Mouse (Mus musculus): ENCODE data around the gene Plvap.

- no peak for TF ChIP-seq CTCF (conservative IDR thresholded peaks at IDR 0.05; ENCODE audit: low read length)
- TF ChIP-seq NANOG (IDR thresholded peaks at IDR 0.05; ENCODE audit: borderline replicate concordance, low read length): no peak
Measured at GRCm38 (mm10) chr8:71461152-71461840, 50.3 kb downstream of the Plvap start.
